9 mouse cellular contexts compared by ENCODE assay signal in the genomic region with DNA sequence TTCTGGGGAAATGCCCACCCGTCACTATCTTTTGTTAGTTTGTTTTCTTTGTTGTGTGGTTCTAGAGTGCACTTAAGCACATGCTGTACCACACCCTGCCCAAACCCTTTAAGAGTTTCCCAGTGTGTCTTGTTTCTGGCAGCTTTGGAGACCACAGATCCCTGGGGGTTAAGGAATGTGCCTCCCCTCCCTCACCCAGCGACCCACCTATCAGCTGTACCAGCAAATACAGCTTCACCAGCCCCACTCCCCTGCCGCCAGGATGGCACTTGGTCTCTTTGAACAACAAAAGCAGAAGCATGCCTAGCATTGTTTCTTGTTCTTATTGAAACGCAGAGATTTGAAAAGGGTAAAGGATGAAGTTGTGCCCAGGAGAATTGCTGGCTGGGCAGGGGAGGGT. TPM values are rescaled to one million over a fixed set of nuclear protein-coding genes. Genes with fewer than 3 reads are reported as not detected.
A peak's percentile ranks its signal among the peaks of the same experiment; 100 is the strongest.
DNase-seq lines count a peak whose midpoint lies in the region; ATAC-seq lines count a peak whose summit lies in the region.
"Had no signal": no experiment of that assay in that cellular context is flagged by ENCODE, and none has a peak within 500 bp of the region (broad histone marks: within the 10 kb centered on the region; RNA-seq: fewer than 3 reads in every experiment).

No protein-coding gene starts in this region.

- H3K27me3 ChIP-seq in lung, embryonic 15.5 days, result no peaks in the 10 kb centered on the region
- H3K27me3 ChIP-seq in embryonic facial prominence, embryonic 15.5 days, result no peaks in the 10 kb centered on the region
- no peaks in the 10 kb centered on the region for H3K27me3 ChIP-seq in limb, embryonic 11.5 days (ENCODE audit: control insufficient read depth, insufficient read depth, low read length)
- no peaks in the 10 kb centered on the region for H3K27me3 ChIP-seq in neural tube, embryonic 14.5 days (ENCODE audit: control insufficient read depth, insufficient read depth, low read length)

- 45% methylated on average over 4 of the region's 4 CpGs for WGBS in lung, embryonic 15.5 days
- WGBS in embryonic facial prominence, embryonic 15.5 days, result 22% methylated on average over 4 of the region's 4 CpGs
- WGBS in limb, embryonic 11.5 days, result 28% methylated on average over 4 of the region's 4 CpGs
- WGBS in neural tube, embryonic 14.5 days, result 17% methylated on average over 4 of the region's 4 CpGs

- H3K36me3 ChIP-seq in lung, embryonic 15.5 days, result no peaks in the 10 kb centered on the region
- no peaks in the 10 kb centered on the region for H3K36me3 ChIP-seq in embryonic facial prominence, embryonic 15.5 days
- H3K36me3 ChIP-seq in limb, embryonic 11.5 days (ENCODE audit: control insufficient read depth, insufficient read depth, low read length), result no peaks in the 10 kb centered on the region
- no peaks in the 10 kb centered on the region for H3K36me3 ChIP-seq in neural tube, embryonic 14.5 days (ENCODE audit: control insufficient read depth, insufficient read depth, low read length)

- H3K9me3 ChIP-seq in lung, embryonic 15.5 days, result no peaks in the 10 kb centered on the region
- no peaks in the 10 kb centered on the region for H3K9me3 ChIP-seq in embryonic facial prominence, embryonic 15.5 days (replicated peaks)
- no peaks in the 10 kb centered on the region for H3K9me3 ChIP-seq in limb, embryonic 11.5 days (ENCODE audit: control insufficient read depth, low read length)
- H3K9me3 ChIP-seq in neural tube, embryonic 14.5 days (ENCODE audit: control insufficient read depth, low read length), result no peaks in the 10 kb centered on the region

- no peak overlapping the region for H3K4me3 ChIP-seq in lung, embryonic 15.5 days
- peak overlapping the region; percentile 63; the same call in 1 of the 2 replicates for H3K4me3 ChIP-seq in embryonic facial prominence, embryonic 15.5 days (replicated peaks)
- no peak overlapping the region for H3K4me3 ChIP-seq in limb, embryonic 11.5 days (ENCODE audit: low read depth, low read length)
- H3K4me3 ChIP-seq in neural tube, embryonic 14.5 days (ENCODE audit: low read depth, low read length), result no peak overlapping the region

- H3K27ac ChIP-seq in lung, embryonic 15.5 days, result no peak overlapping the region
- H3K27ac ChIP-seq in embryonic facial prominence, embryonic 15.5 days (replicated peaks), result no peak overlapping the region
- H3K27ac ChIP-seq in limb, embryonic 11.5 days (replicated peaks; ENCODE audit: low read depth, low read length), result no peak overlapping the region
- H3K27ac ChIP-seq in neural tube, embryonic 14.5 days (ENCODE audit: low read depth, low read length), result no peak overlapping the region

- peaks cover 41% of the 10 kb centered on the region for H3K4me1 ChIP-seq in lung, embryonic 15.5 days
- peaks cover 29% of the 10 kb centered on the region for H3K4me1 ChIP-seq in embryonic facial prominence, embryonic 15.5 days
- peaks cover 12% of the 10 kb centered on the region for H3K4me1 ChIP-seq in limb, embryonic 11.5 days (ENCODE audit: control insufficient read depth, insufficient read depth, low read length)
- H3K4me1 ChIP-seq in neural tube, embryonic 14.5 days (ENCODE audit: control insufficient read depth, insufficient read depth, low read length), result peaks cover 20% of the 10 kb centered on the region

- ATAC-seq in lung, embryonic 15.5 days (ENCODE audit: borderline replicate concordance, extremely low read depth, low FRiP score, low TSS enrichment), result no peak
- ATAC-seq in embryonic facial prominence, embryonic 15.5 days (ENCODE audit: insufficient number of reproducible peaks, low FRiP score, low TSS enrichment, low read depth), result no peak
- ATAC-seq in limb, embryonic 11.5 days (ENCODE audit: insufficient number of reproducible peaks, low FRiP score, low TSS enrichment, low read depth), result no peak
- no peak for ATAC-seq in neural tube, embryonic 14.5 days (ENCODE audit: low read depth)
- no peak for ATAC-seq in granulocyte monocyte progenitor cell, adult 5-6 weeks (replicated peaks; ENCODE audit: poor library complexity, severe bottlenecking)

- no peak overlapping the region for H3K9ac ChIP-seq in lung, embryonic 15.5 days
- H3K9ac ChIP-seq in embryonic facial prominence, embryonic 15.5 days, result no peak overlapping the region
- peak overlapping the region; percentile 3; the same call in 1 of the 2 replicates for H3K9ac ChIP-seq in limb, embryonic 11.5 days (ENCODE audit: low read length)
- no peak overlapping the region; the same call in 1 of the 2 replicates for H3K9ac ChIP-seq in neural tube, embryonic 14.5 days (replicated peaks; ENCODE audit: low read depth, low read length)

- peak overlapping the region; percentile 73 for H3K4me2 ChIP-seq in lung, embryonic 15.5 days
- peak overlapping the region; percentile 66; the same call in 1 of the 2 replicates for H3K4me2 ChIP-seq in embryonic facial prominence, embryonic 15.5 days (replicated peaks)
- no peak overlapping the region; the same call in 1 of the 2 replicates for H3K4me2 ChIP-seq in limb, embryonic 11.5 days (ENCODE audit: low read depth, severe bottlenecking)
- H3K4me2 ChIP-seq in neural tube, embryonic 14.5 days (ENCODE audit: low read depth, low read length), result peak overlapping the region; percentile 75

- no peak for DNase-seq in lung, adult 18-20 months
- no peak for DNase-seq in limb, embryonic 11.5 days (ENCODE audit: low spot score)
- no peak for DNase-seq in adrenal gland, postnatal 25 days
- no peak for DNase-seq in heart, postnatal 4 days
- DNase-seq: cerebellum, postnatal 14 days had no signal

RNA-seq across cellular contexts. Expression of a gene that starts 2.6 kb away (rescaled TPM):
- polyA plus RNA-seq in lung, embryonic 15.5 days (2015; fragmentation: Nextera tagmentation; extraction: Ambion mirVana), result 28.0 and 29.2 TPM in 2 replicates
- 32.3 and 36.5 TPM in 2 replicates for polyA plus RNA-seq in embryonic facial prominence, embryonic 15.5 days (2015; fragmentation: Nextera tagmentation; extraction: Ambion mirVana)
- polyA plus RNA-seq in limb, embryonic 11.5 days (2014; fragmentation: Nextera tagmentation; extraction: Ambion mirVana), result 36.6 and 42.1 TPM in 2 replicates
- polyA plus RNA-seq in neural tube, embryonic 14.5 days (2014; fragmentation: Nextera tagmentation; extraction: Ambion mirVana), result 11.2 and 15.9 TPM in 2 replicates
- 22.6 and 29.8 TPM in 2 replicates for total RNA-seq in granulocyte monocyte progenitor cell, adult 5-6 weeks (2014; fragmentation: Nextera tagmentation)
- 24.1 and 58.0 TPM in 2 replicates for total RNA-seq in granulocyte monocyte progenitor cell, adult 5-6 weeks (2017)
- 23.9 and 28.6 TPM in 2 replicates for total RNA-seq in adrenal gland, postnatal 25 days (2021)
- total RNA-seq in heart, postnatal 4 days (2021), result 10 to 100 TPM; 19.0 to 21.6 TPM

RNA-seq across cellular contexts. Expression of a gene that starts 39.9 kb away (rescaled TPM):
- 37.3 and 37.4 TPM in 2 replicates for polyA plus RNA-seq in lung, embryonic 15.5 days (2015; fragmentation: Nextera tagmentation; extraction: Ambion mirVana)
- 26.3 and 28.3 TPM in 2 replicates for polyA plus RNA-seq in embryonic facial prominence, embryonic 15.5 days (2015; fragmentation: Nextera tagmentation; extraction: Ambion mirVana)
- 38.5 and 38.7 TPM in 2 replicates for polyA plus RNA-seq in limb, embryonic 11.5 days (2014; fragmentation: Nextera tagmentation; extraction: Ambion mirVana)
- polyA plus RNA-seq in neural tube, embryonic 14.5 days (2014; fragmentation: Nextera tagmentation; extraction: Ambion mirVana), result 63.3 and 66.7 TPM in 2 replicates
- total RNA-seq in granulocyte monocyte progenitor cell, adult 5-6 weeks (2014; fragmentation: Nextera tagmentation), result 15.9 and 28.7 TPM in 2 replicates
- 18.8 and 20.1 TPM in 2 replicates for total RNA-seq in granulocyte monocyte progenitor cell, adult 5-6 weeks (2017)
- 11.8 and 13.2 TPM in 2 replicates for total RNA-seq in adrenal gland, postnatal 25 days (2021)
- 10 to 100 TPM; 14.4 to 15.7 TPM for total RNA-seq in heart, postnatal 4 days (2021)

RNA-seq across cellular contexts. Expression of a gene that starts 41.4 kb away (rescaled TPM):
- 8.8 and 11.0 TPM in 2 replicates for polyA plus RNA-seq in lung, embryonic 15.5 days (2015; fragmentation: Nextera tagmentation; extraction: Ambion mirVana)
- polyA plus RNA-seq in embryonic facial prominence, embryonic 15.5 days (2015; fragmentation: Nextera tagmentation; extraction: Ambion mirVana), result 20.0 and 21.0 TPM in 2 replicates
- polyA plus RNA-seq in limb, embryonic 11.5 days (2014; fragmentation: Nextera tagmentation; extraction: Ambion mirVana), result 8.5 and 8.8 TPM in 2 replicates
- 9.4 and 9.5 TPM in 2 replicates for polyA plus RNA-seq in neural tube, embryonic 14.5 days (2014; fragmentation: Nextera tagmentation; extraction: Ambion mirVana)
- total RNA-seq in granulocyte monocyte progenitor cell, adult 5-6 weeks (2014; fragmentation: Nextera tagmentation), result 6.6 and 14.9 TPM in 2 replicates
- 2.0 and 15.9 TPM in 2 replicates for total RNA-seq in granulocyte monocyte progenitor cell, adult 5-6 weeks (2017)
- total RNA-seq in adrenal gland, postnatal 25 days (2021), result 11.8 and 12.5 TPM in 2 replicates
- 1 to 10 TPM; 3.3 to 4.1 TPM for total RNA-seq in heart, postnatal 4 days (2021)

RNA-seq across cellular contexts. Expression of a gene that starts 41.5 kb away (rescaled TPM):
- polyA plus RNA-seq in lung, embryonic 15.5 days (2015; fragmentation: Nextera tagmentation; extraction: Ambion mirVana), result 102 and 103 TPM in 2 replicates
- polyA plus RNA-seq in embryonic facial prominence, embryonic 15.5 days (2015; fragmentation: Nextera tagmentation; extraction: Ambion mirVana), result 124 and 125 TPM in 2 replicates
- polyA plus RNA-seq in limb, embryonic 11.5 days (2014; fragmentation: Nextera tagmentation; extraction: Ambion mirVana), result 31.9 and 34.5 TPM in 2 replicates
- 25.8 and 44.7 TPM in 2 replicates for polyA plus RNA-seq in neural tube, embryonic 14.5 days (2014; fragmentation: Nextera tagmentation; extraction: Ambion mirVana)
- total RNA-seq in granulocyte monocyte progenitor cell, adult 5-6 weeks (2014; fragmentation: Nextera tagmentation), result 139 and 152 TPM in 2 replicates
- 208 and 230 TPM in 2 replicates for total RNA-seq in granulocyte monocyte progenitor cell, adult 5-6 weeks (2017)
- total RNA-seq in adrenal gland, postnatal 25 days (2021), result 114 and 125 TPM in 2 replicates
- 10 to 100 TPM; 52.2 to 53.5 TPM for total RNA-seq in heart, postnatal 4 days (2021)
